Mouse (Mus musculus) kidney, adult 2 months (tissue): Measurements from ENCODE around the gene Prrt1. TPM values are rescaled to one million over a fixed set of nuclear protein-coding genes. Genes with fewer than 3 reads are reported as not detected.
A peak's percentile ranks its signal among the peaks of the same experiment; 100 is the strongest.

ENCODE experiments used
- DNase-seq: peaks from one replicate; pipeline ENCODE4 v3.0.0; 2021
- H3K27ac ChIP-seq: fragments of 200-500 bp; 2 replicates; pipeline ENCODE4 v1.5.1; 2012; ENCODE audit warnings: low read depth, low read length, control low read depth, inconsistent platforms; ENCODE audit not compliant: insufficient read depth
- H3K27me3 ChIP-seq: fragments of 200-500 bp; replicated peaks from 2 replicates; pipeline ENCODE4 v1.6.1; 2012; ENCODE audit warnings: mild to moderate bottlenecking, moderate library complexity, low read length, inconsistent platforms; ENCODE audit not compliant: control insufficient read depth, insufficient read depth
- H3K36me3 ChIP-seq: fragments of 200-500 bp; 2 replicates; pipeline ENCODE4 v1.6.1; 2012; ENCODE audit warnings: mild to moderate bottlenecking, moderate library complexity, low read length, inconsistent platforms; ENCODE audit not compliant: control insufficient read depth, insufficient read depth
- H3K4me1 ChIP-seq: fragments of 200-500 bp; 2 replicates; pipeline ENCODE4 v1.6.1; 2011; ENCODE audit warnings: low read length; ENCODE audit not compliant: control insufficient read depth, insufficient read depth
- H3K4me3 ChIP-seq: fragments of 200-500 bp; 2 replicates; pipeline ENCODE4 v1.5.1; 2011; ENCODE audit warnings: mild to moderate bottlenecking, low read depth, low read length, control low read depth; ENCODE audit not compliant: insufficient read depth
- CTCF ChIP-seq: fragments of 200-500 bp; conservative IDR thresholded peaks from 2 replicates; pipeline ENCODE4 v1.5.1; 2011; ENCODE audit warnings: low read depth, mild to moderate bottlenecking, control low read depth, low read length, moderate library complexity, mixed read lengths; ENCODE audit not compliant: insufficient read depth, insufficient read length
- POLR2A ChIP-seq: fragments of 200-500 bp; IDR thresholded peaks from one replicate; pipeline ENCODE4 v1.6.1; 2011; ENCODE audit warnings: low read depth, low read length, control low read depth
- WGBS: fragments of 180-500 bp; shearing (Covaris S2); methylation state at CpG from one replicate; pipeline ENCODE4 v1.1.7; 2018; 5-methylcytosine and 5-hydroxymethylcytosine counted together
- polyA plus RNA-seq: library from polyadenylated mRNA; depleted of rRNA; stranded (reverse); fragments of >200 nt; gene quantifications from 2 replicates; pipeline ENCODE4 v1.2.3, GENCODE M21; 2012

Prrt1 gene
- polyA plus RNA-seq, 1 experiment: 2.7 TPM

DNA sequence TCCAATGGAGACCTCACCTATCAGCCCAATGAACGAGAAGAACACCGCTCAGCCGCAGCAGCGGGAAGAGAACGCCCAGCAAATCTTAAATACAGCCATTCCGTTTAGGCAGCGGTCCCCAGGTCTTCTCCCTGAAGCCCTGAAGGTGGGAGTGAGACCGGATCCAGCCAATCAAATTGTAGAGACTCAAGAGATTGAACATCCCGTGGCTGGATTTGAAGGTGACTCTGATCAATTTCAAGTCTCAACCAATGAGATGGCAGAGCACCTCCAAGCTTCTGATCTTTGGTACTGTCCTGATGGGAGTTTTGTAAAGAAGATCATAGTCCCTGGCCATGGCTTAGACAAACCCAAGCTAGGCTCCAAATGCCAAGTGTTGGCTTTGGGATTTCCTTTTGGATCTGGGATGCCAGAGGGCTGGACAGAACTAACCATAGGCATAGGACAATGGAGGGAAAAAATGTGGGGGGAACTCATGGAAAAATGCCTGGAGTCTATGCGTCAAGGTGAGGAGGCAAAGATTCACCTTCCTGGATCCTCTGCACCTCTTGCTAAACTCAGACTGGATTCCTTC, 16.0 kb downstream of the Prrt1 start:
- 36% methylated on average over 10 of the region's 10 CpGs for WGBS
- H3K36me3 ChIP-seq: no peaks in the 10 kb centered on the region
- no peak for DNase-seq
- H3K27me3 ChIP-seq: no peaks in the 10 kb centered on the region
- no peak overlapping the region for H3K27ac ChIP-seq
- peak overlapping the region; percentile 79 for H3K4me3 ChIP-seq
- H3K4me1 ChIP-seq: peaks cover 3% of the 10 kb centered on the region; the same call in 1 of the 2 replicates
- no peak for TF ChIP-seq CTCF
- TF ChIP-seq POLR2A: no peak

DNA sequence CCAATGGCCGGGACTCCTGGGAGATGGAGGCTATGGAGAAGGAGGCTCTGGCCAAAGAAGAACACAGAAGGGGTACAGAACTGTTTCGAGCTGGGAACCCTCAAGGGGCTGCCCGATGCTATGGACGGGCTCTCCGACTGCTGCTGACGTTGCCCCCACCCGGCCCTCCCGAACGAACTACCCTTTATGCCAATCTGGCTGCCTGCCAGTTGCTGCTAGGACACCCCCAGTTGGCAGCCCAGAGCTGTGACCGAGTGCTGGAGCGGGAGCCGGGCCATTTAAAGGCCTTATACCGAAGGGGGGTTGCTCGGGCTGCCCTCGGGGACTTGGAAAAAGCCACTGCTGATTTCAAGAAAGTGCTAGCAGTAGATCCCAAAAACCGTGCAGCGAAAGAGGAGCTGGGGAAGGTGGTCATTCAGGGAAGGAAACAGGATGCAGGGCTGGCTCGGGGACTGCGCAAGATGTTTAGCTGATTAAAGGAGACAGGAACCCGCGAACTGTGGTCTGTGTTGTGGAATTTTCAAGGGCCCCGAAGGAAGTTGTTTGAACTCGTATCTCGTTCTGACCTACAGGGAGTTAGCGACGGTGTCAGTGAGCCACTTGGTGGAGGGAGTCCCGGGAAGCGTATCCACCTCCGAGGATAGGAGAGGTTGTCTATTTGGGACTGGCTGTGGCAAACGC, 16.6 kb downstream of the Prrt1 start:
- H3K36me3 ChIP-seq: no peaks in the 10 kb centered on the region
- no peak for TF ChIP-seq CTCF
- TF ChIP-seq POLR2A: no peak
- H3K27me3 ChIP-seq: no peaks in the 10 kb centered on the region
- peaks cover 3% of the 10 kb centered on the region; the same call in 1 of the 2 replicates for H3K4me1 ChIP-seq
- no peak for DNase-seq
- H3K4me3 ChIP-seq: no peak overlapping the region
- H3K27ac ChIP-seq: no peak overlapping the region
- 78% methylated on average over 30 of the region's 30 CpGs for WGBS

DNA sequence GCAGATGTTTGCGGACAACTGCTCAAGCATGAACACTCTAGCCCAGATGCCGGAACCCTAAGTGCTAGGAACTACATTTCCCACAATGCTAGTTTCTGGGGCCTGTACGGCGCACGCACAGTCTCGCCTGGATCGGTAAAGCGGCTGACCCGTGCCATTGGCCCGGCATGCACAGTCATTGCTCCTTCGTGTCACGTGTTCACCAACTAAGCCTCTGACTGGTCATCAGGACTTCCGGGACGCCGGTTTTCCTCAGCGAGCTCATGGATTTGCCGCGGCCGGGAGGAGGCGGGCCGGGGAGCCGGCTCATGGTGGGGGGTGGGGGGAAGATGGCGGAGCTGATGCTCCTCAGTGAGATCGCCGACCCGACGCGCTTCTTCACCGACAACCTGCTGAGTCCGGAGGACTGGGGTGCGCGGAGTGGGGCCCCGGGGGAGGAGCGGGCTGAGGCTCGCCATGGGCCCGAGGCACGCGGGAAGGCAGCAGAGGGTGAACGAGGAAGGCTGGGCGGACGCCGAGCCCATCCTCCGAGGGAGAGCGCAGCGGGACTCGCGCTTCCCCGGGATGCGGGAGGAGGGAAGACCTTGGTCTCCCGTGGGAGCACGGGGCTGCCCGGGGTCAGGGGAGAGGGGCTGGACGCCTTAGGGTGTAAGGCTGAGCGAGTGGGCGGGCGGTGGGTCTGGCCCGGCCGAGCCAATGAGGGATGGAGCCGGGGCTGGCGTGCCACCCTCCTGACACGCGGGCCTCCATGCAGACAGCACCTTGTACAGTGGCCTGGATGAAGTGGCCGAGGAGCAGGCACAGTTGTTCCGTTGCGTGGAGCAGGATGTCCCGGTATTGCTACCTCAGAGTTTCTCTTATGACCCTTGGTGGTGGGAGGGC, 17.8 kb downstream of the Prrt1 start, which contains the start of gene Atf6b:
Gene Atf6b (plus strand): TSS at position 241 of the 882 bp plus-strand sequence.
- Histone ChIP-seq H3K27me3 (no peaks in the 10 kb centered on the region), H3K27ac (peak within 1 kb of the TSS; percentile 24; the same call in 1 of the 2 replicates), H3K4me1 (peaks cover 3% of the 10 kb centered on the region; the same call in 1 of the 2 replicates), H3K36me3 (no peaks in the 10 kb centered on the region), H3K4me3 (peak within 1 kb of the TSS; percentile 78)
- TF ChIP-seq POLR2A: peak; percentile 29
- TF ChIP-seq CTCF: no peak
- under 1% methylated on average over 66 of the region's 66 CpGs for WGBS
- DNase-seq: peak; percentile 99

DNA sequence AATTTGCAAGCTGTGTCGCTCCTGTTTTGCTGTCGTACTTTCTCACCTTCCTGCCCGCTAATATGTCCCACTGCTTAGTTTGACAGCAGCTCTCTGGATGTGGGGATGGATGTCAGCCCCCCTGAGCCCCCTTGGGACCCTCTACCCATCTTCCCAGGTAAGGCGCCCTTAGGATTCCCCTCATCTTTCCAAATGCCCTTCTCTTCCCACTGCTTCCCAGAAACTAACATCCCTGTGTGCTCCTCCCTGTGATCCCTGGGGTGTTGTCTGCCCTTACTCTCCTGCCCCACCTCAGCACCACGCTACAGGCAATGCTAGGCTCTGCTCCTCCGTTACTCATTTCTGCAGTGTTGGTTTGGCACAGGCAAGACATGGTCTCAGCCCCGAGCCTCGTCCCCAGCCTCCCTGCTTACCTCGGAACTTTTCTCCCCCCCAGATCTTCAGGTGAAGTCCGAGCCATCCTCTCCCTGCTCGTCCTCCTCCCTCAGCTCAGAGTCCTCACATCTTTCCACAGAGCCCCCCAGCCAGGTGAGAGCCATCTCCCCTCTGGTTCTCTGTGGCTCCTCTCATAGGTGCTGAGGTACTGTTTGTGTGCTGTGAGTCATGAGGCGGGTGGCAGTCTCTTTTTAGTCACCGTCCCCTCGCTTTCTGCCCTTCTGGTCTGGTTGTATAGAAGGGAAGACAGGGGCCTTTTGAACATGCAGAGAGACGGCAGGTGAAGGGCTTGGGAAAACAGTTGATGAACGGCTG, 19.0 kb downstream of the Prrt1 start:
- Histone ChIP-seq H3K4me1 (peaks cover 3% of the 10 kb centered on the region; the same call in 1 of the 2 replicates), H3K36me3 (no peaks in the 10 kb centered on the region), H3K4me3 (no peak overlapping the region), H3K27me3 (no peaks in the 10 kb centered on the region), H3K27ac (no peak overlapping the region)
- WGBS: 82% methylated on average over 16 of the region's 16 CpGs
- no peak for TF ChIP-seq CTCF
- no peak for TF ChIP-seq POLR2A
- DNase-seq: no peak

DNA sequence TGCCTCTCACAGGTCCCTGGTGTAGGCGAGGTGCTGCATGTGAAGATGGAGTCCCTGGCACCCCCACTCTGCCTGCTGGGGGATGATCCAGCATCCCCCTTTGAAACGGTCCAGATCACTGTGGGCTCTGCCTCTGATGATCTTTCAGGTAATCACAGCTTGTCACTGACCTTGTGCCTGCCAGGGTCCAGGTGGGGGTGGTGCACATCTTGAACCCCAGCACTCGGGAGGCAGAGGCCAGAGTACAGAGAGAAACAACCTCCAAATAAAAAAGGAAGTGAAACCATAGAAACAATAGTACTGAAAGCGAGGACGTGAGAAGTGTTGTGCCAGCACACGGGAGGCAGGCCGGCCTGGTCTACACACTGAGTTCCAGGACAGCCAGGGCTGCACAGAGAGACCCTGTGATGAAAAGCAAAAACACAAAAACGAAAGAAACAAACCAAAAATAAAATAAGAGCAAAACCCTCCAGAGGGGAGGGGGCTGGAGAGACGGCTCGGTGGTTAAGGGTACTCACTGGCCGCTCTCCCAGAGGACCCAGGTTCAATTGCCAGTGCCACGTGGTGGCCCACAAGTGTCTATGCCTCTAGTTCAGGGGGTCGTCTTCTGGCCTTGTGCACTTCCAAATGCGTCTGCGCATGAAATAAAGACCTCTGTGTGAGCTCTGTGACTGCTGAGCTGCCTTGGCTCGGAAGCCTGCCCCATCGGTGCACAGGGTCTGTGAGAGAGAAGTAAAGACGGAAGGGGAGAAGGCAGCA, 20.0 kb downstream of the Prrt1 start:
- no peak overlapping the region for H3K4me3 ChIP-seq
- H3K4me1 ChIP-seq: peaks cover 3% of the 10 kb centered on the region; the same call in 1 of the 2 replicates
- H3K27ac ChIP-seq: no peak overlapping the region
- 87% methylated on average over 18 of the region's 18 CpGs for WGBS
- no peaks in the 10 kb centered on the region; the same call in 1 of the 2 replicates for H3K36me3 ChIP-seq
- H3K27me3 ChIP-seq: no peaks in the 10 kb centered on the region
- TF ChIP-seq CTCF: no peak
- no peak for TF ChIP-seq POLR2A
- no peak for DNase-seq

DNA sequence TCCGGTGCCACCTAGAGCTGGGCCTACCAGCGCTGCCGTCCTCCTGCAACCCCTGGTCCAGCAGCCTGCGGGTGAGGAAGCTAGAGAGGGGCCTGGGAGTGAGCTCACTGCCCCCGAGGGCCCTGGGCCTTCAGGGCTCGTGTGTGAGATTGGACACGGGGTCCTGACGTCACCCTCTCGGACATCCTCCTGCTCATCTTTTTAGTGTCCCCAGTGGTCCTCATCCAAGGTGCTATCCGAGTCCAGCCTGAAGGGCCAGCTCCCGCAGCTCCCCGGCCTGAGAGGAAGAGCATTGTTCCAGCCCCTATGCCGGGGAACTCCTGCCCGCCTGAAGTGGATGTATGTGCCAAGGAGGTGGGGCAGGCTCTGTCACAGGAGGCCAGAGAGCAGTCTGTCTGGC, 21.4 kb downstream of the Prrt1 start:
- Histone ChIP-seq H3K27ac (no peak overlapping the region), H3K36me3 (no peaks in the 10 kb centered on the region; the same call in 1 of the 2 replicates), H3K4me3 (no peak overlapping the region), H3K4me1 (peaks cover 4% of the 10 kb centered on the region; the same call in 1 of the 2 replicates), H3K27me3 (no peaks in the 10 kb centered on the region)
- no peak for DNase-seq
- 84% methylated on average over 14 of the region's 14 CpGs for WGBS
- TF ChIP-seq POLR2A: no peak
- no peak for TF ChIP-seq CTCF
